Mouse (Mus musculus): ENCODE measurements at regions not wholly inside any gene's neighbourhood (a gene's known extent, or its start where the extent isn't known, plus 50 kb on each side); places are given as distances from the start of the nearest gene placed in this dataset.

GRCm38 (mm10) chr12:50115855-50116254, 533.0 kb downstream of the Prkd1 start:
- TF ChIP-seq GATA1 (IDR thresholded peaks at IDR 0.05; ENCODE audit: borderline replicate concordance, low read length) (no peak), FLI1 (IDR thresholded peaks at IDR 0.05; ENCODE audit: low read length) (no peak)
